Mouse (Mus musculus) CD8-positive naive resting alpha-beta T cell, adult 57 days (primary cell): ENCODE measurements around the gene Cdh8. TPM values are rescaled to one million over a fixed set of nuclear protein-coding genes. Genes with fewer than 3 reads are reported as not detected.

Experiments used
- total RNA-seq: library from RNA; stranded (reverse); gene quantifications from one replicate; pipeline ENCODE4 v1.2.4, GENCODE M21; 2023

Cdh8 gene
- not detected for total RNA-seq

DNA sequence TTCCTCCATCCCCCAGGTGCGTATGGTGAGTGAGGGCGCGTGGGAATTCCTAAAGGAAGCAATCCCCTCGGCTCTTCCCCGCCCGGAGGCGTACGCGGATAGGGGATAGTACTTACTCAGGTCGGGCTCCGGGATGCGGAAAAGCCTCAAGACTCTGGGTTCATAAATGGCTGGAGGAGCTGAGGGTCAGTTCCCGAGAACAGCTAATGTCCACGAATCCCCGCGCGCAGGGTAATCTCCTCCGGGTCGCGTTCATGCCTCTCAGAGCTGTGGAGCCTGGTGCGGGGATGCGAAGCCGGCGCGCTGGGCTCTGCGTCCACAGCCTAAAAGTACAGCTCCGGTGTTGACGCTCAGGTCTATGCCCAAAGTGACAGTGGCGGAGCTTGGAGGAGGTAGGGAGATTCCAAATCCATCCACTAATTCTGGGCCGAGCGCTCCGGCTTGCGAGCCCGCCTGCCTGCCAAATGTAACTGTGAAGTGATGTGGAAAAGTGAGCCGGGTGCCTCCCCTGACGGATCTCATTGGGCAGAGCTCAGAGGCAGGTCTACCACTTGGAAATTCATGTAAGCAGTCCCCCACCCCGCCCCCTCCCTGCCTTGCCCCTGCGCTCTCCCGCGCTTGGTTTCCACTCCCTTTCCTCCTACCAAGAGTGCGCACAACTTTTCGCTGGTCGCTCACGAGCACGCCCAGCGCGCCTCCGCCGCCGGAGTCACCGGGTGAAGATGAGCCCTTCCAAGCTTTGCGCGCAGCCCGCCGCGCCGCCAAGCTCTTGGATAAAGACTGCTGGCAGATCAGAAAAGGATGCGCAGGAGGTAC lies at the start of gene Cdh8:
Gene Cdh8 (minus strand): TSS at position 506 of the 816 bp plus-strand sequence.

